Mouse (Mus musculus): ENCODE measurements around the gene Serpinb12.
"Not testable (repeated sequence)": the region's sequence is repeated elsewhere in the genome, so short reads cannot be mapped to it uniquely, and the experiment has no call there.

The Serpinb12 gene

DNA sequence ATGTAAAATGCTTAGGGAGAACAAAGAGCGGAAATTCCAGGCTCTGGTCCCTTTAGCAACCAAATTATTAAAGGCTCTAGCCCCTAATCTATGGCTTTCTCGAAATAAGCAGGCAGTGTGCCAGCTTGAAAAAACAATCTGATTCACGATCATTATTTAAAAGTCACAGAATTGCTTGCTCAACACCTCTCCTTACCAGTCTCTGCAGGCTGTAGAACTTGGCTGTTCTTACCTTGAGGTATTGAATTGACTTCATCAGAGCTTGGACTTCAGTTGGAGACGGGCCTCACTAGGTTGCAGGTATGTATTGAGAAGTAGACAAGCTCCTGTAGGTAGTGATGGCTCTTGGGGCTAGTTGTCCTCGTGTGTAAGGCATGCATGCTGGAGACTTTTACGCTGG is at the start of gene Serpinb12:
Gene Serpinb12 (plus strand): TSS at position 185 of the 400 bp plus-strand sequence.
- DNase-seq = no peak

DNA sequence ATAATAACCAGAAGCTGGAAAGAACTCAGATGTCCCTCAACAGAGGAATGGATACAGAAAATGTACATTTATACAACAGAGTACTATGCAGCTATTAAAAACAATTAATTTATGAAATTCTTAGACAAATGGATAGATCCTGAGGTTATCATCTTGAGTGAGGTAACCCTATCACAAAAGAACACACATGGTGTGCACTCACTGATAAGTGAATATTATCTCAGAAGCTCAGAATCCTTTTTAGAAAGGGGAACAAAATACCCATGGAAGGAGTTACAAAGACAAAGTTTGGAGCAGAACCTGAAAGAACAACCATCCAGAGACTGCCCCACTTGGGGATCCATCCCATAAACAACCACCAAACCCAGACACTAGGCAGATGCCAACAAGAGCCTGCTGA is 39.1 kb upstream of the Serpinb12 start:
- not testable (repeated sequence) for DNase-seq

DNA sequence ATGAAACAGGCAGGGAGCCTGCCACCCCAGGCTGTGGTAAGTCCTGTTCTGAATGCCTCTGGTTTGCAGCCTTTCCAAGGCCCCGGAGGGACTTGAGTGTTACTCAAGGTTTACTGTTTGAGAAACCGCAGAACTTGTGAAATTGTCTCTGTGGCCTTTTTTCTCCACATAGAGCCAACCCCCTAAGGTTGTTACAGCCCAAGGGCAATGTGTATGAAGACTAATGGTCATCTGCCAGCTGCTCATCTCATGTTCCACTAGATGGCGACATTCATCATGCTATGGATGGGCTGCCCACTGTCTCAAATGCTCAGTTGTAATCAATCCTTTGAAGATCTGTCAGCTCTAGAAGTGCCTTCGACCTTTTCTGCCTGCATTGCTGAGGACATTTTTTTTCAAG is 32.8 kb upstream of the Serpinb12 start:
- DNase-seq = peak; percentile 11 to 13

DNA sequence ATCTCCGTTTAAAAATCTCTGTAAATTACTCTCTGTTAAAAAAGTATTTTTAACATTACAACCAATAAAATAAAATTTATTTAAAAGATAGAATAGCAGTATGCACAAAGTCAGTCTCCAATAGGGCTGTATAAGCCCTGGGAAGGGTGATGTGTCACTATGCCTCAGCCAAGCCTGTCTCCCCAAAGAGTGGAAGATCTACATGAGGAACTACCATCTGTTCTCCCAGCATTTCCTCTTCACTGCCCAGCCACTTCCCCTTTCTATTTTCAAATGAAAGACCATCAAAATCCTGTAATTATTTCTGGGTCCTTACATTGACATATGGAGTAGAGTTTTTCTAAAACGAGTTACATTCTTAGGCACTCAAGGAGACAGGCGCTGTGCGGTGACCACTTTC is 2.3 kb upstream of the Serpinb12 start:
- DNase-seq = no peak

DNA sequence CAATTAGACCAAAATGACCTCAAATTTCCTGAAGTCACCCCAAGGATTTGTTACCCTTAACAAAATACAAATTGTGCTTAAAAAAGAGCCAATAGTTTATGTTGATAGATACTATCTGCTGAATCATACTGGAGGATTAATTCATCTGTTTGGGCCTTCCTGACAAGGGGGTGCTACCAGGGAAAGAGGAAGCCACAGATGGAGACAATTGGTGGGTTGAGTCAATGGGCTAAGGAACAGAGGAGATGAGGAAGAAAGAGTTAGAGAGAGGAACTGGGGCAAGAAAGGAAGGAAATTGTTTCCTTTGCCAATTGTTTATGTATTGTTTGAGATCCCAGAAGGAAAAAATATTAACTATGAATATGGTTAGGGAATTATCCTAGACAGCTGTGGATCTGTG is 591 bp upstream of the Serpinb12 start:
- no peak for DNase-seq

DNA sequence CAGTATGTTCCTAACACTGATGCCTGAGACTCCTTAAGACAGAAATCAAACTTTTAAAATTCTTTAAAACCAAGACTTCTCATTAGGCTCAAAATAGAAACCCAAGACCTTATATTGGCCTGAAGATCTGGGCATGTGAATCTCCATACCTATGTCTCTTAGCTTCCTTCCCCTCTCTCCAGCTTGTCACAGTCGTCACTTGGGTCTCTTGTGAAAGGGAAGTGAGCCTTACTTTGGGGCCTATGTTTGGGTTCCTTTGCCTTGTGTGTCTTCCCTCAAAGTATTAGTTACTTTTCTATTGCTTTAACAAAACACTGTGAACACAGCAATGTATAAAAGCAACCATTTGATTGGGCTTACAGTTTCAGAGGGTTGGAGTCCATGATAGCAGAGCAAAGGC is 13.0 kb downstream of the Serpinb12 start:
- DNase-seq = no peak

DNA sequence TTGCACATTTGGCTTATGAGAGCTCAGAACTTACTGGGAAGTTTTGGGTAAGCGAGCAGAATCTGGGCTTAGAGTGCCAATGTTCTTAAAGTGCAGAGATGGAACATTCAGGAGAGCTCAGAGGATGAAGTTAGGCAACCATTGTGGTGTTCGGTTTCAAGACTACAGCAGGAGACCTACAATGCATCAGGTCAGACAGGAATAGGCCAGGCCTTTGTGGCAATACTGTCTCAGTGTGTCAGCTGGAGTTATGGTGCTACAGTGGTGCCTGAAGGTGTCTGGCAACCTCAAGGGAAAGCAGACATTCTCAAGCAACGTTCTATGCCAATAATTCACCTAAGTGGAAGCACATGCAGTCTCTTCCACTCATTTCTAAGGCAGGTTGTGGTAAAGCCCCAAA is 25.7 kb downstream of the Serpinb12 start:
- DNase-seq = no peak

DNA sequence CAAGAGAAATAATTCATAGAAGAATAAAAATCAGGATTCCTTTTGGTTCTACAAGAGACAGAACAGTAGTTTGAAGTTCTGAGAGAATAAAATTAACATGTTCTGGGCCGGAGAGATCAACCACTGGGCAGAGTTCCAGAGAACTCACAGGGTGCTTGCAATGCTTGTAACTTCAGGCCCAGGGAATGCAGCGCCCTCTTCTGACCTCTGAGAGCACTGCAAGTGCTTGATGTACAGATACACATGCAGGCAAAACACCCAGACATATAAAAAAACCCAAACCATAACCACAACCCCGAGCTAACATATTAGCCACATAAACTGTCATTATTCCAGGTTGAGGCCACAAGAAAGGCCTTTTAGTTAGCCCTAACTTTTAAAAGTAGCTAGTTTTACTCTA is 26.8 kb downstream of the Serpinb12 start:
- peak; percentile 7 to 32 for DNase-seq

DNA sequence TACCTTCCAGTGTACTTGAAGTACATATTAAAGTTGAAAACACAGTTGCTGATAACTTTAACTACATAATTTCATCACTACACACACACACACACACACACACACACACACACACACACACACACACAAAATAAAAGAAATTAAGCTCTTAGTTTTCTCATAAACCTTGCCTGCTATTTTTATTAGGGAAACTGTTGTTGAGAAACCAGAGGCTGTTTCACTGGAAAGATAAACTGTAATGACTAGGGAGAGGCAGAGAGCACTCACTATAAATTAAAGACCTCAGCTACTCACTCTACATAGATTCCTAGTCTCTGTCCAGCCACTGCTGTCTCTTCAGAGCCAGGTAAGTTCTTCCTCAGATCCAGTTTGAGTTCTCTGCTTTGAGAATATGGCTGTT is 46.4 kb downstream of the Serpinb12 start, which contains the start of gene Serpinb13:
Gene Serpinb13 (plus strand): TSS at position 301 of the 400 bp plus-strand sequence.
- DNase-seq = no peak

DNA sequence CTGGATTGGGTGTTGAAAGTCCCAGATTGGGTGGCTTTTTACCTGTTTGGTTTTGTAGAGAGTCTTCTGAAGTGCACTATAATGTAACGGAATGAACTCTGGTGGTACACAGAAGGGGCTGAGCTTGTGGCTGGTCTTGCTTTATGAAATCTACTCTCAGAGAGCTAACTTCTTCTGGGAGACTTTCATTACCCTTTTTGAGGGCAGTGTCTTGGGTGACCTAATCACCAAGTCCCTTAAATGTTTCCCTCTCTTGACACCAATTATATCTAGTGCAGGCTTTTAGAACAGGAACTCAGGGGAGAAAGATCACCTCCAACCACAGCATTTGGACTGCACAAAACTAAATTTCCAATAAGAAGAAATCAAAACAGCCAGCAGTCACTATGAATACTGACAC is 48.8 kb downstream of the Serpinb12 start:
- no peak for DNase-seq

DNA sequence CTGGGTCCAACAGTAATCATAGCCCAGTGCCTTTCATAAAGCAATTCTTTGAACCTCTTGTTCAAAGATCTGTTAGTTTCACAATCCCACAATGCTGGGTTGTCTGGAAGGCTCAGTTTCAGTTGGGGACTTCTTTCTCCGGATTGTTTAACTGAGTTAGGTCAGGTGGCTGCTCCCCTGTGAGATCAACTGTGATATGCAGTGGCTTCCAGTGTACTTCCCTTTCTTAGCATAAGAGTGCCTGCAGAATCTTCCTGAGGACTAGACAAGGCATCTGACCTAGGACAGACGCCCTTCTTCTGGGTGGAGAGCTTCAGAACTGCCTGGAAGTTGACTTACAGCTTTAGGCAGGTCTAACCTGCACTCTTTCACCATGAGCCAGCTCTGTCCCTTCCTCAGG is 49.6 kb downstream of the Serpinb12 start:
- no peak for DNase-seq

DNA sequence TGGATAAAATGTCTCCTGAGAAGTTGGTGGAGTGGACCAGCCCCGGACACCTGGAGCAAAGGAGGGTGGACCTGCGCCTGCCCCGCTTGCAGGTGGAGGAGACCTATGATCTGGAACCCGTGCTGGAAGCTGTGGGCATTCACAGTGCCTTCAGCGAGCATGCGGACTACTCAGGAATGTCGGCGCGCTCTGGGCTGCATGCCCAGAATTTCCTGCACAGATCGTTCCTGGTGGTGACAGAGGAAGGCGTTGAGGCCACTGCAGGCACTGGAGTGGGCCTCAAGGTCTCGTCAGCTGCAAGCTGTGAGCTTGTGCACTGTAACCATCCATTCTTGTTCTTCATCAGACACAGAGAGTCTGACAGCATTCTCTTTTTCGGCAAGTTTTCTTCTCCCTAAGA is 66.2 kb downstream of the Serpinb12 start:
- DNase-seq = peak; percentile 42 to 56

DNA sequence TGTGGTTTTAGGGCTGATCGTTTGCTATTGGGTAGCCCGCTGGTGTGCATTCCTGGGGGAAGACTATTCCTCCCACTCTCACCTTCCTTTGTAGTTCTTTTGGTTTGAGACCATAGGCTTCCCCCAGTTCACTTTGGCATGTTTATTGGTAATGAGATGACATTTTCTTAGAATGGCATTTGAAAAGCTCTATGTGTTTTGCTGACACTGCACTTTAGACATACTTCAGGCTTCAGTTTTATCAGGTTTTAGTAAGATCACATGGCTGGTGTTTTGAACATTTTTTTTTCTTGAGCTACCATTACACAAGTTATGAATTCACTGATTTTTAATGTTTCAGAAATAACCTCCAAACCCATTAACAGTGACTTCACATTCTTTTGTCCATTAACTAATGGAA is 67.5 kb downstream of the Serpinb12 start:
- DNase-seq = no peak

DNA sequence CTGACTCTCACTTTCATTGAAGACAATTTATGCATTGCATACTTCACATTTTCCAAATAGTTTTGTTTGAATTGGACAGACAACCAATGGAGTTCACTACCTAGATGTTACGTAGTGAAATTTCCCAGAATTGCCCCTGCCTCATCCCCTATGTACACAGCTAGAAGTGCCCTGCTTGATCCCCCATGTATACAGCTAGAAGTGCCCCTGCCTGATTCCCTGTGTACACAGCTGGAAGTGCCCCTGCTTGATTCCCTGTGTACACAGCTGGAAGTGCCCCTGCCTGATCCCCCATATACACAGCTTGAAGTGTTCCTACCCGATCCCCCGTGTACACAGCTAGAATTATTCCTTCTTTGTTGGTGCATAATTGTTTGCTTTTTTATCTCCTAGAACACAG is 72.1 kb downstream of the Serpinb12 start:
- no peak for DNase-seq

Measured in cerebellum, postnatal 14 days (tissue).